Mouse (Mus musculus) midbrain, embryonic 12.5 days (tissue): ENCODE measurements at regions not wholly inside any gene's neighbourhood (a gene's known extent, or its start where the extent isn't known, plus 50 kb on each side); places are given as distances from the start of the nearest gene placed in this dataset.

Experiments used
- ATAC-seq: fragments of 200-750 bp; cut with Nextera tagmentation; 2 replicates; pipeline ENCODE4 v1.8.0; 2017; ENCODE audit warnings: low read depth, moderate TSS enrichment, moderate library complexity; ENCODE audit not compliant: low FRiP score
- H3K27ac ChIP-seq: fragments of 300-500 bp; sonication (generic); replicated peaks from 2 replicates; pipeline ENCODE4 v1.5.1; 2016; ENCODE audit warnings: mild to moderate bottlenecking
- H3K27me3 ChIP-seq: fragments of 300-500 bp; sonication (generic); 2 replicates; pipeline ENCODE4 v1.6.1; 2016; ENCODE audit warnings: mild to moderate bottlenecking
- H3K36me3 ChIP-seq: fragments of 300-500 bp; sonication (generic); 2 replicates; pipeline ENCODE4 v1.6.1; 2016
- H3K4me1 ChIP-seq: fragments of 300-500 bp; sonication (generic); 2 replicates; pipeline ENCODE4 v1.6.1; 2016
- H3K4me2 ChIP-seq: fragments of 300-500 bp; sonication (generic); replicated peaks from 2 replicates; pipeline ENCODE4 v1.6.1; 2016; ENCODE audit warnings: mild to moderate bottlenecking, moderate library complexity
- H3K4me3 ChIP-seq: fragments of 300-500 bp; sonication (generic); 2 replicates; pipeline ENCODE4 v1.5.1; 2016; ENCODE audit warnings: mild to moderate bottlenecking
- H3K9ac ChIP-seq: fragments of 300-500 bp; sonication (generic); replicated peaks from 2 replicates; pipeline ENCODE4 v1.6.1; 2016; ENCODE audit warnings: mild to moderate bottlenecking, moderate library complexity
- H3K9me3 ChIP-seq: fragments of 300-500 bp; sonication (generic); 2 replicates; pipeline ENCODE4 v1.6.1; 2016; ENCODE audit warnings: mild to moderate bottlenecking
- WGBS: fragments of 180-500 bp; shearing (Covaris S2); methylation state at CpG from one replicate; pipeline ENCODE4 v1.1.7; 2016; 5-methylcytosine and 5-hydroxymethylcytosine counted together

DNA sequence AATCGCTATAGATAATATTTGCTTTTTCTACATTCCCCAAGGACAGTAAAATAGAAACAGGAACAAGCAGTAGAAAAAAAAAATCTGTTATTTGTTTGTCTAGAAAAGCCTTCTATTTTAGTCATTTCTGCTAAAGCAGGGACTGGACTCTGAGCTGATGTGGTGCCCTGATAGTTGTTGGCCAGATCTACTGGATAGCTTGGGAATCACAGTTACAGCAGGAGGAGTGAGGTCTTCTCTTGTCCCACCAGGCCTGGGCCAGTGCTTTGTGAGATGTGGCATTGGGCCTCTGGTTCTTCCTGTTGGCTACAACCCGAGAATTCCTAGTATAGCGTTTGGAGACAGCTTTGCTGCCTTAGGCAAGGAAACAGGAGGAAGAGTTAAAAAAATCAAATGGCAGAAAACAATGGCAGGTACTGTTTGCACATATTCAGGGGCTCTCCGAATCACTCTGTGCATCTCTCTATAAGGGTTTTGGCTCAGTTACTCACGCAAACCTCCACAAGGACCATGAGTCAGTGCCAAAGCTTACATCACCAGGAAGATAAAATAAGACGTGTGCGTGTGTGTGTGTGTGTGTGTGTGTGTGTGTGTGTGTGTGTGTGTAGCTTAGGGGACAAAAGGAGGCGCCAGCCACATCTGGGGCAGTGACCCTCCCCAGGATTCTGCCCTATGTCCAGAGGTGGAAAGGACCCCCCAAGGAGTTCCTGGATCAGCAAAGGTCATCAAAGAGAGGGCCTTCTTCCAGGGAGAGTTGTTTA is 248.1 kb downstream of the Itga8 start:
- H3K4me3 ChIP-seq: no peak overlapping the region
- H3K27ac ChIP-seq: no peak overlapping the region
- H3K4me1 ChIP-seq: no peaks in the 10 kb centered on the region
- no peaks in the 10 kb centered on the region for H3K36me3 ChIP-seq
- no peaks in the 10 kb centered on the region for H3K27me3 ChIP-seq
- no peak for ATAC-seq
- no peaks in the 10 kb centered on the region for H3K9me3 ChIP-seq
- H3K9ac ChIP-seq: no peak overlapping the region
- 58% methylated on average over 8 of the region's 8 CpGs for WGBS
- H3K4me2 ChIP-seq: no peak overlapping the region

- no peak for ATAC-seq
- no peaks in the 10 kb centered on the region for H3K36me3 ChIP-seq
- WGBS: 16% methylated on average over 3 of the region's 3 CpGs
- no peak overlapping the region for H3K4me2 ChIP-seq
- H3K27me3 ChIP-seq: no peaks in the 10 kb centered on the region
- no peaks in the 10 kb centered on the region for H3K4me1 ChIP-seq
- H3K27ac ChIP-seq: no peak overlapping the region
- no peaks in the 10 kb centered on the region for H3K9me3 ChIP-seq
- no peak overlapping the region for H3K4me3 ChIP-seq
- no peak overlapping the region for H3K9ac ChIP-seq
Observed at GRCm38 (mm10) chr2:12054165-12054500, 247.6 kb downstream of the Itga8 start.
